Mouse (Mus musculus) adrenal gland, adult 18-20 months (tissue): ENCODE measurements around the gene Zfp933. TPM values are rescaled to one million over a fixed set of nuclear protein-coding genes. Genes with fewer than 3 reads are reported as not detected.
"Not testable (repeated sequence)": the region's sequence is repeated elsewhere in the genome, so short reads cannot be mapped to it uniquely, and the experiment has no call there.

Experiments used
- DNase-seq, 2 experiments: peaks; one replicate each; pipeline ENCODE4 v3.0.0; 2021 to 2022; ENCODE audit warnings: low spot score in 2 of 2
- total RNA-seq, 2 experiments: library from RNA; stranded (reverse); gene quantifications; 1 replicate in 1 of 2; 2 replicates in 1 of 2; pipeline ENCODE4 v1.2.3; 2021

Gene Zfp933
- total RNA-seq, 2 experiments from 2014 or later: 20.8 to 38.3 TPM

DNA sequence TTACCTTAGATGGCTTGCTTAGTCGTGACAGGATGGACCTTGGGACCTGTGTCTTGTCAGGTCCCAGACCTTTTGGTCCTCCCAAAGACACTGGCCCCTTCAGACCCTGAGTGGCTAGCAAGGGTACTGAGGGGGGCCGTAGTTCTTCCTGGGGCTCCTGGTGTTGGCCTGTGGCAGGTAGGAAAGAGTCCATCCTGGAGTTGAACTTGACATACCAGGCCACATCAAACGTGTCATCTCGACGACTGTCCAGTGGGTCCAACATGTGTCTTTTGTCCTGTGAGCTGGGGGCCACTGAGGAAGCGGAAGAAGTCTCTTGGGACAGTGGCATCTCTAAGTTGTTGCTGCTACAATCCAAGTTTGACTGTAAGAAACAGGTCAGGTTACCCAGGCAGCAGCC is 17.5 kb upstream of the Zfp933 start:
- DNase-seq: peak in 1 of 2 experiments; percentile 15

DNA sequence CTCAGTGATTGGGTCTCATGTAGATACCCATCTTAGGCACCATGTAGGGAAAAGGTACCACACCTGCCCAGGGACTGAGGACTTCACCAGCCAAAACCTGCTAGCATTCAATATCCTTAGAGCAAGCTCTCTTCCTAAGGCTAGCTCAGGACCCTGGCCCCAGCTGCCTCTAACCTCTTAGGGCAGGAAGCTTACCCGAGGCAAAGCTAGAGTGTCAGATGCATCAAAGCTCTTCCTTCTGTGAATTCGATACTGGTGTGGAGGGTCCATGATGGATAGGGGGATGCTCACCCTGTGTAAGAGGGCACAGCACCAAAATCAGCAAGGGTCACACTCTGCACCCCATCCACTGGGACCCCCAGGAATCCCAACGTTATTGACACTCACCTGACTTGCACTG is 13.9 kb upstream of the Zfp933 start:
- no peak for DNase-seq

DNA sequence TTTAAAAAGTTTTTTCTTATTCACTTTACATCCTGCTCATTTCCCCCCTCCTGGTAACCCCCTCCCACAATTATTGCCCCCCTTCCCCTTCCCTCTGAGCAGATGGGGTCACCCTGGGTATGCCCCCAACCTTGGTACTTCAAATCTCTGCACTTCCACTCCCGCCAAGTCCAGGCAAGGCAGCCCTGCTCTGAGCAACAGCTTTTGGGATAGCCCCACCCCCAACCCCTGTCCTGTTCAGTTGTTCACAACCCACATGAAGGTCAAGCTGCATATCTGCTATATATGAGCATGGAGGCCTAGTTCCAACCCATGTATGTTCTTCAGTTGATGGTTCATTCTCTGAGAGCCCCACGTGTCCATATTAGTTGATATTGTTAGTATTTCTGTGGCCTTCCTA is 2.6 kb upstream of the Zfp933 start:
- DNase-seq: no peak

DNA sequence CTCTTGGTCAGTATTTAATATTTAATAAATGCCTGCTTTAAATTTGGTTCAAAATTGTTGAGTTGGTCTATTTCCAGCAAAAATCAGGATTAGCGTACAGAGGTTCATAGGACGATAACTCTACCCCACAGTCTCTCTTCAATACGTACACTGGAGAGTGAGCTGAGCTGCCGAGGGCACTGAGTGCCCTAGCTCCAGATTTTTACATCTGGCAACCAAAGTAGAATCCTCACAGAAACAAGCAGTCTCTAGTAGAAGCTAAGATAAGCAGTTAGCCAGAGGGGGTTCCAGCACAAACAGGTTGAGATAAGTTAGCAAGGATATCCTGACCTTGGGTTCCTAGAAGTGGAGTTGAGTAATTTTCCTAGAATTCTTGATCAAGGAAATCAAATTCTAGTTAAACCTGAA is 422 bp upstream of the Zfp933 start:
- DNase-seq: no peak

DNA sequence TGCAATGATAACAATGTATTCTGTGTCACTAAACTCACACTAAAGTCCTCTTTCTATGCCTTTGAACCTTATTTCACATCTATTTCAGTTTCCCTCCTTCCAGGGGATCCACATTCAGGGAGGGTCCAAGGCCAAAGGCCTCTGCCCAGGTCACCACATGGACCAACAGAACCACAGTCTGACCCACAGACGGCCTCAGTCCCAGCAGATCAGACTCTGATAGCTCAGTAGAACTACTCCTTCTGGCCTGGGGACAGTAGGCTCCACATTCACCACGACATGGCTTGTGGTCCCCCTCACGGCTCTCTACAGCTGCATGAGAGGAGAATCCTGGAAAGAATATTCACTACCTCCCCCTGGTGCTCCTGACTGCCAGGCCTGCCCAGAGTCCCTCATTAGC is 5.3 kb downstream of the Zfp933 start:
- no peak for DNase-seq

DNA sequence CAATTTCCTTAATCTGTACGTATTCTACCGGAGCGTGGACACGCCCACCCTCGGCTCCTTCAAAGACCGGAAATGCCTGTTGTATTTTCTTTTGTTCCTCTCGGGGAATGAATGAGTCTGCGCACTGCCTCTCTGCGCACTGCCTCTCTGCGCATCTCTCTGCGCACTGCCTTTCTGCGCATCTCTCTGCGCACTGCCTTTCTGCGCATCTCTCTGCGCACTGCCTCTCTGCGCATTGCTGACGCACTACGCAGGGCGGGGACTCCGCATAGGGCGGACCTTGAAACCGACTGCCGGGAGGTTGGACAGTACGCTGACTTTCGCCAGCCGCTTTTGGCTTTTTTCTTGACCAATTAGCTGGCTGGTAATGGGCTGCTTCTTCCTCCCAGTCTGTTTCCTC is 8.9 kb downstream of the Zfp933 start:
- peak in 1 of 2 experiments; percentile 43 for DNase-seq

DNA sequence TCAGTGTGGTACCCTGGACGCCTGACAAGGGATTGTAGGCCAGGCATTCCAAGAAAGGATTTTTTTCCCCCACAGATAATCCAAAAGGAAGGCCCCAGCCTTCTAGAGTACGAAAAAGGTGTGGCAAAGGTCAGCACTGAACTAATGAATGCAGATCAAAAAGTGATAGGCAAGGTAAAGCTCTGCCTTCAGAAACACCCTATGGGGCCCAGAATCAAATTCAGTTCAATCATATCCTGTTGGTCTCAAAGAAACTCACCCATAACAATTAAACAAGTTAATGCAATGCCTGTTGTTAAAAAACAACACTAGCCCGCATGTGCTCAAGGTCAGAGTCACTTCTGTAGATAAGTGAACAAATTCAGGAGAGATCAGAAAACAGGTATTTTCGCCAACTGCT is 23.8 kb downstream of the Zfp933 start:
- DNase-seq: no peak

DNA sequence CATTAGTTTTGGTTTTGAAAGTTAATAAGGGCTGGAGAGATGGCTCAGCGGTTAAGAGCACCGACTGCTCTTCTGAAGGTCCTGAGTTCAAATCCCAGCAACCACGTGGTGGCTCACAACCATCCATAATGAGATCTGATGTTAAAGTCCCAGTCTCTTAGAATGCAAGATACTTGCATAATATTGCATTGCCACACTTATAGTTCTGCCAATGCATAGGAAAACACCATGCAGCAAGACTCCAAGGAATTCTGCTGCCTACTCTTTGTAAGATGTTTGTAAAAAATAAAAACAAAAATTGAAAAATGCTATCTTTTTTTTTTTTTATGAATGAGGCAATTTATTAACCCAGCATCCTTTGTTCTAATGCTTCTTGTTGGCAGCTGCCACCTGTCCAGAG is 26.8 kb downstream of the Zfp933 start:
- DNase-seq: not testable (repeated sequence)

DNA sequence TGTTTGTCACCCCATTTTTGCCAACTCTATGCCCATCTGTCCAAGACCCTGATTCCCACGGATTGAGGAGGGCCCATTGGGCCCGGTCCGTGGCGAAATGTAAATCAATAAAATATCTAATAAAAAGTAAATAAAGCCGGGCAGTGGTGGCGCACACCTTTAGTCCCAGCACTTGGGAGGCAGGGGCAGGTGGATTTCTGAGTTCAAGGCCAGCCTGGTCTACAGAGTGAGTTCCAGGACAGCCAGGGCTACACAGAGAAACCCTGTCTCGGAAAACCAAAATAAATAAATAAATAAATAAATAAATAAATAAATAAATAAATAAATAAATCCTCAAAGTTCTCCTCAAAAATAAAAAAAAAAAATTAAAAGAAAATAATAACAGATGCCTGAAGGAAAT is 28.5 kb downstream of the Zfp933 start:
- not testable (repeated sequence) for DNase-seq

DNA sequence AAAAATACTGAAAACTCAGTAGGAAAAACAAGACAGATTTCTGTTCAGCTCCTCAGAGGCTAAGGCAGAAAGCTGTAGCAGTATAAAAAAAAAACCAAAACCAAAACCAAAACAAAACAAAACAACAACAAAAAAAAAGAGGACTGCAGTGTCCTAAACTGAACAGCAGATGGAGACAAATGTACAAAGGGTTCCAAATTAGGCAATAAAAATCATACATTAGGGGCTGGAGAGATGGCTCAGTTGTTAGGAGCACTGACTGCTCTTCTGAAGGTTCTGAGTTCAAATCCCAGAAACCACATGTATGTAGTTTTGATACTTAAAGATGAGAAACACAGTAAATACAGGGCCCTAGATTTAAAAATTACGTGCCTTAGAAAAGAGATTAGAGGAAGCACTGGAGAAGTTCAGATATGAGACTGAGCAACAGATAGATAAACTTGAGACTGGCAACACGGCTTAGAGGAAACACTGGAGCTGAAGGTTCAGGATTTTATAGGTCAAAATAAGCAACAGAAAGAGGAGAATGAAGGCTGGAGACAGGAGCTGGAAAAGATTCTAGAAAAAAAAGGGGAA is 33.5 kb downstream of the Zfp933 start:
- no peak for DNase-seq

DNA sequence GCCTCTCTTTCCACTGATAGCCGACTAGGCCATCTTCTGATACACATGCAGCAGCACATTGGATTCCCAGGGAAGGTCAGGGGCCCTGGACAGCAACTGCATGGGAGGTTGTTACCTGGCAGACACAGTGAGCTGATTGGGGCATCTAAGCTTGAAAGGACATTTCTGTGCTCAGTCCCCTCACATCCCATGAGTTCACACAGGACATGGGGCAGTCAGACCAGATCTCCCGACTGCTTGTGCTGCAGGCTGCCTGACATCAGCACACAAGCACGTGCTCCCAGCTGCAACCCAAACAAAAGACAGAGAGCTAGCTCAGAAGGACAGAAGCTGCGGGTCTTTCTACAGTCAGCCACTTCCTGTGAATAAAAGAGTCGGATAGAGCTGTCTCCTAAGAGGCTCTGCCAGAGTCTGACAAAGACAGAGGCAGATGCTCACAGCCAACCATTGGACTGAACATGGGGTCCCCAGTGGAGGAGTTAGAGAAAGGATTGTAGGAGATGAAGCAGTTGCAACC is 34.9 kb downstream of the Zfp933 start:
- DNase-seq: no peak

DNA sequence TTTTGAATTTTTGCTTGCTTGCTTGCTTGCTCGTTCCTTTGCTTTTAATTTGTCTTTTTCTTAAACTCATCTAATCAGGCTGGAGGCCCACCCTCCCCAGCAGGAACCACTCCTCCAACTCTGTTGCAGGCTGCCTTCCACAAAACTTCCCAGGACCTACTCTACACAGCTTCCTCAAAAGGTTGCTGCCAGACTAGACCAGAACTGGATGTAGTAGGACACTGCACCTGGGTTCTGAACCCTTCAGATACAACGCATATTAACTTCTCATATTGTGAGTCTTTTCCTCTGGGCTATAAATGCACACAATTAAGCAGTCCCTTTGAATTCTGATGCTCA is 38.2 kb downstream of the Zfp933 start:
- not testable (repeated sequence) for DNase-seq

DNA sequence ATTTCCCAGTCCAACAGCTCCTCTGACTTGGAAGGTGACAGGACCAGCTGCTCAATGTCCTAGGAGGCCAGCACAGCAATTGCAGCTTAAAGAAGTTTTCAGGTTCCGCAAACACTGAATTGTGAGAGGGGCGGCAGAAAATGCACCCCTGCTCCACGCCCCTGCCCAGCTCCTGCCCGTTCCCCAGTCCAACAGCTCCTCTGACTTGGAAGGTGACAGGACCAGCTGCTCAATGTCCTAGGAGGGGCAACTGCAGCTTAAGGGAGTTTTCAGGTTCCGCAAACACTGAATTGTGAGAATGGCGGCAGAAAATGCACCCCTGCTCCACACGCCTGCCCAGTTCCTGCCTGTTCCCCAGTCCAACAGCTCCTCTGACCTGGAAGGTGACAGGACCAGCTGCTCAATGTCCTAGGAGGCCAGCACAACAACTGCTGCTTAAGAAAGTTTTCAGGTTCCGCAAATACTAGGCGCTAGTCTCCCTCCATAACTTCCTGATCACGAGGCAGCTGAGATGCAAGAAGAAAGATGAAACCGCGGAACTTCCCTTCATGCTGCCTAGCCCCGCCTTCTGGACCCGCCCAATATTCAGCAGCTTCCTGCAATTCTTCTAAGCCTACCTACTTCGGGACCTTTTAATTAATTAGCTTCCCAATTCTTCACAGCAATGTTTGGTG is 38.7 kb downstream of the Zfp933 start, which contains the start of gene Zfp984:
Gene Zfp984, minus strand, starts transcription at position 497 of the 674 bp plus-strand sequence.
- peak in 1 of 2 experiments; percentile 23 for DNase-seq

DNA sequence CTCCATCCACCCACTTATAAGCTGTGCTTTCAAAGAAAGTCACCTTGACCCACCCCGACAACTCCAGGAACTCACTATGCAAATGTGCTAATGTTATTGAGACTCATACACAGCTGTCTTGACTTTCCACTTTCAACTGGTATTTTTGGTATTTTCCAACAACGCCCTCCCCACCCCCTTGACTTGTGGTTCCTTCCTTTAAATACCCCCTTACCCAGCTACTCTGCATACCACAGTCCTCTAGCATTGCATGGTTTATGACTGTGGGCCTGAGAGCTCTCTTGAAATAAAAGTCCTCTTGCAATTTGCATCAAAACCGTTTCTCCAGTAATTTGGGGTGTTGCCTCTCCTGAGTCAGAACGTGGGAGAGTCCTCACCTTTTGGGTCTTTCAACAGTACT is 39.7 kb downstream of the Zfp933 start:
- DNase-seq: not testable (repeated sequence)

DNA sequence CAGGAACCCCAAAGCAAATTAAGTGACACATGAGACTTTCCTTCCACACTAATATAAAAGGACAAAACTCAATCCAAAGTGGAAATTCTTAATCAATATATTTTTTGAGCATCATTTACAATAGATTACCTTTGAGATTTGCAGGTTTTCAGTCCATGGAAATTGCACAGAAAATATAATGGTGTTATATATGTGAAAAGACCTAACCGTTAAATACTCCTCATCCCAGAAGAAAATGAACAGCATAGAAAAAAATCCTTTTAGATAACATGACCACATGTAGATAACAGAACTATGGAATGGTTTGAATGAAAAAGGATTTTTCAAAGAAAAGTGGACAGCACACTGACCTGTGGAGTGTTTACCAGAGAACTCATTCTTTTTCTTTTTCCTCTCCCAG is 52.9 kb downstream of the Zfp933 start:
- DNase-seq: not testable (repeated sequence)

DNA sequence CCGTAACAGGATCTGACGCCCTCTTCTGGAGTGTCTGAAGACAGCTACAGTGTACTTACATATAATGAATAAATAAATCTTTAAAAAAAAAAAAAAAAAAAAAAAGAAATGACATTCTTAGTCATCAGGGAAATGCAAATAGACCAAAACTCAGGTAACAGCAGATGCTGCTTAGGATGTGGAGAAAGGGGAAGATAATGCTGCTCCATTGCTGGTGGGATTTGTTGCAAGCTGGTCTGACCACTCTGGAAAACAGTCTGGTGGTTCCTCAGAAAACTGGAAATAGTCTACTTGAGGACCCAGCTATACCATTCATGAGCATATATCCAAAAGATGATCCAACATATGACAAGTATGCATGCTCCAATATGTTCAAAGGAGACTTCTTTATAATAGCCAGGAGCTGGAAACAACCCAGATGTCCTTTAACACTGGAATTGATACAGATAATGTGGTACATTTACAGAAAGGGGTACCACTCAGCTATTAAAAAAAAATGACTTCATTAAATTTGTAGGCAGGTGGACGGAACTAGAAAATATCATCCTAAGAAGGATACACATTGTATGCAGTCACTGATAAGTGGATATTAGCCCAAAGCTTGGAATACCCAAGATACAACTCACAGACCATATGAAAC is 54.0 kb downstream of the Zfp933 start:
- DNase-seq: not testable (repeated sequence)

DNA sequence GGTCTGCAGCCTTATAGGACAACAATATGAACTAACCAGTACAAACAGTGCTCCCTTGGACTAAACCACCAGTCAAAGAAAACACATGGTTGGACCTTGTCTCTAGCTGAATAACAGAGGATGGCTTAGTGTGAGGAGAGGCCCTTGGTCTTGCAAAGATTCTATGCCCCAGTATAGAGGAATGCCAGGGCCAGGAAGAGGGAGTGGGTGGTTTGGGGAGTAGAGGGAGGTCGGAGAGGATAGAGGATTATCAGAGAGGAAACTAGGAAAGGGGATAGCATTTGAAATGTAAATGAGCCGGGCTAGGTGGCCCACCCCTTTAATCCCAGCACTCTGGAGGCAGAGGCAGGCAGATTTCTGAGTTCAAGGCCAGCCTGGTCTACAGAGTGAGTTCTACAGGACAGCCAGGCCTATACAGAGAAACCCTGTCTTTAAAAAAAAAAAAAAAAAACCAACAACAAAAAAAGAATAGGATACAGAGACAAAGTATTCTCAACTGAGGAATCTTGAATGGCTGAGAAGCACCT is 54.7 kb downstream of the Zfp933 start:
- not testable (repeated sequence) for DNase-seq

DNA sequence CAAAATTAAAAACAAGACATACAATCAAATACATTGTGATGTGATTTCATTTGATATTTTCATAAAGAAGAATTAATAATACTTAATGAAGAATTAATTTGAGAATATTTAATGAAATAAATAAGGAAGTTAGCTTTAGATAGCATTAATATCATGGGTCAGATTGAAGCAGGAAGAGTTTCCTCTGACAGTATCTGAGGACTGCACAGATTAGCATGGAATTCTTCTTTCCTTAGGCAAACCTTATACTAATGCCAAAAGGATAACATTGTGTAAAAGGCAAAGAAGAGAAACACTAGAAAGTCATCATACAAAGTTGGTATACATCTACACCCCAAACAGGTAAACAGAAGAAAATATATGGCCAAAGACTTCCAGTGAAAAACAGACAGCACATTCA is 56.4 kb downstream of the Zfp933 start:
- not testable (repeated sequence) for DNase-seq
